Mouse (Mus musculus) neural tube, embryonic 11.5 days (tissue): Measurements from ENCODE around the gene Pou2f1. TPM values are rescaled to one million over a fixed set of nuclear protein-coding genes. Genes with fewer than 3 reads are reported as not detected.

ENCODE experiments used
- ATAC-seq: fragments of 200-750 bp; cut with Nextera tagmentation; 2 replicates; pipeline ENCODE4 v1.8.0; 2017; ENCODE audit warnings: moderate number of reproducible peaks, mild to moderate bottlenecking, moderate TSS enrichment, moderate library complexity; ENCODE audit not compliant: insufficient read depth, low FRiP score, low TSS enrichment
- DNase-seq: peaks from one replicate; pipeline ENCODE4 v3.0.0-alpha.2; 2015; ENCODE audit warnings: low spot score
- H3K27ac ChIP-seq: fragments of 300-500 bp; sonication (generic); 2 replicates; pipeline ENCODE4 v1.5.1; 2014; ENCODE audit warnings: low read depth, mild to moderate bottlenecking, low read length
- H3K27me3 ChIP-seq: fragments of 300-500 bp; sonication (generic); 2 replicates; pipeline ENCODE4 v1.6.1; 2014; ENCODE audit warnings: mild to moderate bottlenecking, low read length, mixed read lengths; ENCODE audit not compliant: control insufficient read depth, insufficient read depth
- H3K36me3 ChIP-seq: fragments of 300-500 bp; sonication (generic); 2 replicates; pipeline ENCODE4 v1.6.1; 2014; ENCODE audit warnings: mild to moderate bottlenecking, low read length, moderate library complexity, mixed read lengths; ENCODE audit not compliant: control insufficient read depth, insufficient read depth
- H3K4me1 ChIP-seq: fragments of 300-500 bp; sonication (generic); 2 replicates; pipeline ENCODE4 v1.6.1; 2014; ENCODE audit warnings: low read length, mixed read lengths; ENCODE audit not compliant: control insufficient read depth, insufficient read depth
- H3K4me2 ChIP-seq: fragments of 300-500 bp; sonication (generic); 2 replicates; pipeline ENCODE4 v1.6.1; 2014; ENCODE audit warnings: low read depth, mild to moderate bottlenecking, moderate library complexity
- H3K4me3 ChIP-seq: fragments of 300-500 bp; sonication (generic); 2 replicates; pipeline ENCODE4 v1.5.1; 2014; ENCODE audit warnings: low read depth, low read length
- H3K9ac ChIP-seq: fragments of 300-500 bp; sonication (generic); 2 replicates; pipeline ENCODE4 v1.6.1; 2014; ENCODE audit warnings: mild to moderate bottlenecking, low read length
- H3K9me3 ChIP-seq: fragments of 300-500 bp; sonication (generic); 2 replicates; pipeline ENCODE4 v1.6.1; 2016; ENCODE audit warnings: low read length; ENCODE audit not compliant: control insufficient read depth
- WGBS: fragments of 180-500 bp; shearing (Covaris S2); extraction: QIAGEN DNeasy Blood & Tissue Kit; methylation state at CpG from one replicate; pipeline ENCODE4 v1.1.7; 2014; 5-methylcytosine and 5-hydroxymethylcytosine counted together
- polyA plus RNA-seq: library from polyadenylated mRNA; unstranded; fragments of >200 nt; fragmentation: Nextera tagmentation; extraction: Ambion mirVana; gene quantifications from 2 replicates; pipeline ENCODE4 v1.2.1, GENCODE M21; 2014

Pou2f1 gene
- polyA plus RNA-seq = 27.0 and 27.5 TPM in 2 replicates

DNA sequence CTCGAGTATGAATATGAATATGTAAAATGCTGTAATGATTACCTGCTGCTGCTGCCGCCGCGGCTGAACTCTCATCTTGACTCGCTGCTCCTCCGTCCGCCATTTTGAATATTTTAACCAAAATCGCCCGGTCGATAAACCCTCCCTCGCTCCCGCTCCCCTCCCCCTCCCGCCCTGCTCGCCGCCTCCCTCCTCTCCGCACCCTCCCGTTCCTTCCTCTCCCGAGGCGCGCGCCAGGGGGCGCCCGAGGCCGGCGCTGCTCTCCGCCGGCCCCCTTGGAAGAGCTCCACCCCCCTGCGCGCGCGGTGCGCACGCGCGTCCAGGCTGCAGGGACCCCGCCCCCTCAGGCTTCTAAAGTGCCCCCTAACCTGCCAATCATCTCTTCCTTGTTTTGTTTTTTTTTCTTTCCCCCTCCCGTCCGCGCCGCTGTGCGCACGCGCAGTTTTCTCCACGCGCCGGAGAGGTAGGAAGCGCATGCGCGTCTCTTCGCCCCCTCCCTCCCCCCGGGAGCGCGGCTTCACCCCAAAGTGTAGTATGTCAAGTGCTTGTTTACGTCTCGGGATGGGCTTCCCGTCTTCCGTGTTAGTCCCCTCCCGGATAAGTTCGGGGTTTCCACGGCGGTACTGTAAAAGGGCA, at the start of gene Pou2f1:
Pou2f1 (minus strand) TSS at position 159 of the 636 bp plus-strand sequence.
- Histone ChIP-seq H3K4me1 (peaks cover 19% of the 10 kb centered on the region), H3K27me3 (no peaks in the 10 kb centered on the region), H3K9ac (peak within 1 kb of the TSS; percentile 98), H3K27ac (peak within 1 kb of the TSS; percentile 94), H3K36me3 (no peaks in the 10 kb centered on the region), H3K4me2 (peak within 1 kb of the TSS; percentile 94), H3K4me3 (peak within 1 kb of the TSS; percentile 97), H3K9me3 (no peaks in the 10 kb centered on the region)
- ATAC-seq = peak; percentile 76
- under 1% methylated on average over 53 of the region's 61 CpGs for WGBS
- peak; percentile 100 for DNase-seq

DNA sequence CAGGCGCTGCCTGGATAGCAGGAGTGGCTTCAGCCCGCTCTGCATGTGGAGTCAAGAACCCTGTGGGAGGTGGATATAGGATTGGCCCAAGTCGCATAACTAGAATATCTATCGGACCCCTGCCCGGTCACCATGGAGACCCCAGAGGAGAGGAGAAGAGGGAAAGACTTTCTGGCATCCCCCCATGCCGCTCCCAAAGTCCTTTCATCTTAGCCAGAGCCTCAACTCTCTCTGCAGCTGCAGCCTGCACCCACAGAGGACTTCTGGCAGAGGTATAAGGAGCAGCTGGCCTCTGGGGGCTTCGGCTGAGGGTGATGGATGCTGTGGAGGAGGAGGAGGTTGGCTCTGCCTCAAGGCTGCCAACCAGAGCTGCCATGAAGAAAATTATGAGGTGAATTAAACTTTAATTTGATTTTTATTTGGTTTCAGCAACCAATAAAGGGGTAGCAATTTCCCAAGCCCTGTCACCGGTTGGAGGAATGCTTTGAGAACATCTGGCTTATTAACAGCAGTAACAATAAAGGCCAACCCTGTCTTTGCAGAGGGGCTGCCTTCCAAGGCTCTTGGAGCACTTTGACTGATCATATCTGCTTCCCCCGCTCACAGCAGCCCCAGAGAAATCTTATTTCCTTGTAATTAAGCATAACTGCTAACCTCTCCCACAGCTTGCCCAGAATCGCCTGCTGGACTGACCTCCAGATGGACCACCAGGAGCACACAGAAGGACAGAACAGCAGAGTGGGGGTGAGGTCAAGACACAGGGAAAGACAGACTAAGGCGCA, 46.8 kb upstream of the Pou2f1 start:
- no peak overlapping the region; the same call in 1 of the 2 replicates for H3K27ac ChIP-seq
- H3K9ac ChIP-seq = no peak overlapping the region

DNA sequence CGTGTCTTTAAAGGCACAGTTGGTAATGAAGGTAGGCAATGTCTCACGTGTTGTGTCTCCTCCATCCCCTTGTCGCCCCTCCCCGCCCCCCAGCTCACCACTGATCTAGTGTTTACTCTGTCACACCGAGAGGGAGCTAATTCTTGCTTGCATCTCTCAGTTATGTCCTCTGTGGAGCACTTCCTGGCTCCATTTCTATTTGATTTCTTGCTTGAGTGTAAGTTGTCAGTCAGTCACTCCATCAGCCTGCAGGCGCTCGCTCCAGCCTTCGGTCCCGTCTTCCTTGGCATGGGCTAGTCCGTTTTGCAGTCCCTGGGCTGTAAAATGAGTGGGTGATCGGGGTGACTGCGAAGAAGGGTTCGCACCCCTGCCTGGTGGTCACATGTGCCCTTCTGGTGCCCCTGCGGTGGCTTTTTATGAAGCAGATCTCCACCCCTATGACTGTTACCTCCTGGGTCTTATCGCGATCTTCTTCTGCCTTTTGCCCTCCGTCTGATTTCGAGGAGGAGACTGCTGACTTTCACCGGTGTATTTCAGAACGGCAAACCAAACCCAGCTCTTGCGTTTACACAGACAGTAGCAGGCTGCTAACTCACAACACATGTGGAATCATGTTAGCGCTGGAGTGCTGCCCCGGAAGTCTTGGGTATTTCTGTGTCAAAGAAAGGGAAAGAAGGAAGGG, 45.9 kb upstream of the Pou2f1 start:
- peak overlapping the region; percentile 51 for H3K4me2 ChIP-seq
- H3K27ac ChIP-seq = peak overlapping the region; percentile 11; the same call in 1 of the 2 replicates
- H3K9ac ChIP-seq = no peak overlapping the region
- peaks cover 20% of the 10 kb centered on the region for H3K4me1 ChIP-seq
- peak overlapping the region; percentile 28 for H3K4me3 ChIP-seq
- peak; percentile 42 for DNase-seq
- no peaks in the 10 kb centered on the region for H3K36me3 ChIP-seq
- no peak for ATAC-seq
- H3K27me3 ChIP-seq = no peaks in the 10 kb centered on the region
- under 1% methylated on average over 23 of the region's 23 CpGs for WGBS
- H3K9me3 ChIP-seq = no peaks in the 10 kb centered on the region

More for the DNA sequence above, 46.8 kb upstream of the Pou2f1 start:
- peak; percentile 60 for ATAC-seq
- DNase-seq = peak; percentile 76
- WGBS = 6% methylated on average over 11 of the region's 11 CpGs
- Histone ChIP-seq H3K27me3 (no peaks in the 10 kb centered on the region), H3K4me3 (no peak overlapping the region), H3K4me2 (peak overlapping the region; percentile 51), H3K9me3 (no peaks in the 10 kb centered on the region), H3K4me1 (peaks cover 24% of the 10 kb centered on the region), H3K36me3 (no peaks in the 10 kb centered on the region)

DNA sequence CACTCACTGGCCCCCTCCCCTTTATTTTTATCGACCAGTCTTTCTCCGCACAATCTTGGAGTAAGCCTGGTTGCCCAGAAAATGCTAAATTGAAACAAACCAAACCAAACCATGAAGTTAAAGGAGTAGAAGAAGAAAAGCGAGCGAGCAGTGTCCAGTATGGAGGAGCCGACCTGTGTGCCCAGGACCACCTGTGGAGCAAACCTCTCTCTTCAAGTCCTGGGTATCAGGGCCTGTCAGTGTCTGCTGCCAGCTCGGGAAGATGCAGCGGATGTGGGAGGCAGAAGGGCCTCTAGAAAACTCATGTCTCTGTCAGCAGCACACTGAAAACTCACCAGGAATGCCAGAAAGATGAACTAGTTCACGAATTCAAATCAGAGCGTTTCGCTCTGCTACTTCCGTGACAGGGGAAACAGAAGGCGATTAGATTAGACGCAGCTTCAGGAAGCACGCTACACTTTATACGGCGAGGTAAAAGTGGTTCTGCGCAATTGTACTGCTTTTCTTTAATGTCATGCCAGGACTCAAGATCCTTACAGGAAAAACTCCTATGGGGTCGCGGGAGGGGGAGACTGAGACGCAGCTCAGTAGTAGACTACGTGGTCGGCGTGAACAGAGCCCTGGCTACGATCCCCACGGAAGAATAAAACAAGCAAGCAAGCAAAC, 45.2 kb upstream of the Pou2f1 start:
- Histone ChIP-seq H3K36me3 (no peaks in the 10 kb centered on the region), H3K4me3 (peak overlapping the region; percentile 28), H3K9ac (no peak overlapping the region), H3K27ac (no peak overlapping the region), H3K27me3 (no peaks in the 10 kb centered on the region), H3K9me3 (no peaks in the 10 kb centered on the region), H3K4me1 (peaks cover 18% of the 10 kb centered on the region), H3K4me2 (peak overlapping the region; percentile 51)
- 4% methylated on average over 25 of the region's 25 CpGs for WGBS
- peak; percentile 31 for DNase-seq
- no peak for ATAC-seq

DNA sequence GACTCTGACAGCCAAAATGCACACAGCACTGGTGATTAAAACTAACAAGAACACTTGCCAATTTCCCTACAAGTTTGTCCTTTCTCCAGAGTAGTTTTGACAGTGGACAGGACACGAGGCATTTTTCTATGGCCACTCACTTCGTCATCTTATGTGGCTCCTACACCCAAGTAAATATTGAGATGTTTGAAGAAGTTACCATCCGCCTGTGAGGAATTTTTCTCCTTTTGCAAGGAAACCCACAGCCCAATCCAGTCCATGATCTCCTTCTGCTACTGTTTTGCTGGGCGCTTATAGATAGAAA, 43.4 kb upstream of the Pou2f1 start:
- no peaks in the 10 kb centered on the region for H3K36me3 ChIP-seq
- H3K4me1 ChIP-seq = peaks cover 18% of the 10 kb centered on the region
- H3K9ac ChIP-seq = no peak overlapping the region
- no peaks in the 10 kb centered on the region for H3K27me3 ChIP-seq
- H3K4me3 ChIP-seq = no peak overlapping the region
- 45% methylated on average over 4 of the region's 4 CpGs for WGBS
- H3K27ac ChIP-seq = no peak overlapping the region
- H3K4me2 ChIP-seq = no peak overlapping the region
- no peak for DNase-seq
- no peaks in the 10 kb centered on the region for H3K9me3 ChIP-seq
- ATAC-seq = no peak

DNA sequence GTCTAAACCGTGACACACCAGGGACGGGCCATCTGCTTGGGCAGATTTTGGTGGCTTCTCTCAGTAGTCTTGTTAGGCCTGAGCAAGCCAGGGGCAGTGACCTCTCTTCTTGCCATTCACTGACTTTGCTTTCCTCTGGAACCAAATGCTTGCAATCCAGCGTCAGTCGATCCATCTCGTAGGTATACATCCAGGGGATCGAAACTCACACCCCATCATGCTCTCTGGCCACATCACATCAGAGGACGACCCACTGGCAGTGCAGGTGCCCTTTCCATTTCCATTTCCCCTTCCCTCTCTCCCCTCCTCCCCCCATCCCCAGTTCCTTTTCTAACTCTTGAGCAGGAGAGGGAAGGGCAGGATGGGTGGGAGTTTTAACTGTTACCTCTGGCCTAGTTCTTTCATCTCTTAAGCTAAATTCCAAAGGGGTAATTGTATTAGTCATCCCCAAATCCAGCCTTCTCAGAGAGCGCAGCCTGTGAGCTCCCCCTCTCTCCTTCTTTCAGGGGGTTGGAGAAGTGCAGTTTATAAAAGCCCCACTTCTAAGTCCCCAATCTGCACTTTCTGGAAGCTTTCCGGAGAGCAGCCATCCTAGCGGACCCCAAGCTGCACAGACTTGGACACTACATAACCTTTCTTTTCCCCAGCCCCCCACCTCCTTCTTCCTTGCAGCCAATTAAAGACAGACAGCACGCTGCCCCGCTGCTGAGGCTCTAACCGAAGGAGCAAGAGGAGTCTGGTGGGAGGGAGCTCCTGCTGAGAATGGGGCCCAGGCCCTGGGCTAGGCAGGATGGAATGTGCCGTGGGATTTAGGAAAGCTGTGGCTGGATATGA, 42.8 kb upstream of the Pou2f1 start:
- no peaks in the 10 kb centered on the region for H3K36me3 ChIP-seq
- WGBS = 14% methylated on average over 14 of the region's 14 CpGs
- H3K4me2 ChIP-seq = no peak overlapping the region
- DNase-seq = peak; percentile 54
- no peak overlapping the region for H3K4me3 ChIP-seq
- H3K27me3 ChIP-seq = no peaks in the 10 kb centered on the region
- no peak overlapping the region for H3K9ac ChIP-seq
- H3K4me1 ChIP-seq = peaks cover 18% of the 10 kb centered on the region
- H3K9me3 ChIP-seq = no peaks in the 10 kb centered on the region
- H3K27ac ChIP-seq = no peak overlapping the region
- ATAC-seq = no peak

DNA sequence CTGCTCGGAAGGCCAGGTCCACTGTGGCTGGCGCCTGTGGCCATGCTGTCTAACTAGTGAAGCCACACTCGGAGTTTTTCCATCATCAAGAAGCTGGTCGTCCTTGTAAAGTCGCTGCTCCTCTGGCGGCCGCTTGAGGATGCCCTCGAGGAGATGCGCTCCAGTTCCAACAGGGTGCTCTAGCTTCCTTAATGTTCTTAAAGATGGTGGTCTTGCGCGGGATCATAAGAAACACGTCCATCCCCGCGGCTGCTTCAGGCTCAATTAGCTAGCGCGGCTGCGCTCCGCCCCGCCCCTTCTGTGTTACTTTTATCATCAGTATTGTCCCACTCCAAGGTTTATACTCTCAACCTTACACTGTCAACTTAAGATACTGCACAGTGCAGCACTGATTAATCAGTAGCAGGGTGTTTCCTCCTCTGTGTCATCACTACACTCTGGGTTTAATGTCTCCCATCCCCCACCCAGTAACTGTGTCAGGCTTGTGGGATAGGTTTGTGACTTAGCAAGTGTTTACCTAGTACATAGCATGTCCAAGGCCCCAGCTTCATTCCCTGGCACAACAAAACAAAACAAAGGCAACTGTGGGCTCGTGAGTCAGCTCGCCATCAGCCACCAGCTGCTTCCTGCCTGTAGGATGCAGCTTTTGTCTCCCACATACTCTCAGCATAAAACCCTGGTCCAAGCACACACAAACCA, 41.1 kb upstream of the Pou2f1 start:
- H3K9ac ChIP-seq = no peak overlapping the region
- peaks cover 10% of the 10 kb centered on the region; the same call in 1 of the 2 replicates for H3K4me1 ChIP-seq
- ATAC-seq (peak; percentile 40; the same call in 1 of the 2 replicates), DNase-seq (peak; percentile 20)
- H3K4me2 ChIP-seq = no peak overlapping the region
- no peaks in the 10 kb centered on the region for H3K27me3 ChIP-seq
- H3K27ac ChIP-seq = no peak overlapping the region
- no peaks in the 10 kb centered on the region for H3K9me3 ChIP-seq
- WGBS = 64% methylated on average over 21 of the region's 21 CpGs
- H3K36me3 ChIP-seq = no peaks in the 10 kb centered on the region
- H3K4me3 ChIP-seq = no peak overlapping the region
